Mouse (Mus musculus): ENCODE measurements around the gene Fxyd3.

DNA sequence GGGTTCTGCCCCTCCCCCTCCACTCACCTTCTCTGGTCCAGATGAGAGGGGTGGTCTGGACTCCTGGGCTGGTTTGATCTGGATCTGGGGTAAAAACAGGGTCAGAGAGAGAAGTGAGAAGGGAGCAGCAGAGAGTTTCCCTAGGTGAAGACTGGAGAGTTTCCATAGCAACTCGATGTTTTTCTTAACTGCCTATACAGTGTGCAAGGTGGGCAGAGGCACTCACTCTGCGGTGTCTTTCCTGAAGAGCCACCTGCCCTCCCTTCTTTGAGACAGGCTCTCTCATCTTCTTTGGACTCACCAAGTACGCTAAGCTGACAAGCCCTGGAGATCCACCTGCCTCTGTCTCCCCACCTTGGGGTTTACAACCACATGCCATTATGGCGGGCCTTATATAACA is 37.5 kb downstream of the Fxyd3 start:
- TF ChIP-seq POLR2A (IDR thresholded peaks at IDR 0.05; ENCODE audit: insufficient read length, low read depth) (no peak), REST (IDR thresholded peaks at IDR 0.05; ENCODE audit: insufficient read depth, insufficient read length) (no peak), TCF12 (IDR thresholded peaks at IDR 0.05; ENCODE audit: insufficient read depth, poor library complexity, severe bottlenecking) (no peak), E2F4 (IDR thresholded peaks at IDR 0.05; ENCODE audit: insufficient read depth) (no peak)
